Mouse (Mus musculus): ENCODE measurements at regions not wholly inside any gene's neighbourhood (a gene's known extent, or its start where the extent isn't known, plus 50 kb on each side); places are given as distances from the start of the nearest gene placed in this dataset.

DNA sequence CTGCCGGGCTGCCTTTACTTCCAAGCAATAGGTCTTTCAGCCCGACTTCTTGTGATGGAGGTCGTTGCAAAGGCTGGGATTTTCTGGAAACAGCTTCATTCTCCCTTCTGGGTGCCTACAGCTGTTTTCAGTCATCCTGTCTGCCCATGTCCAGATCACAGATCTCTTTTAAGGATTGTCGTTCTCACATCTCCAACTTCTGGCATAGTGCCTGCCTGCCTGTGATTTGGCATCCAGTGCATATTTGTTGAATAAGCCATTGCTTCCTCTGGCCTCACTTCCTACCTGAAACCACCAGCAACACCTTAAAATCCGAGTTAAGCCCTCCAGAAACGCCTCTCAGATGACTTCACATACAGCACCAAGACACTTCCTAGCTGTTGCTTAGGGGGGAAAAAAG is 88.4 kb upstream of the Bnip2 start:
- Histone ChIP-seq H3K9ac (no peak overlapping the region), H3K27ac (no peak overlapping the region), H3K9me3 (no peaks in the 10 kb centered on the region), H3K4me1 (peaks cover 14% of the 10 kb centered on the region), H3K4me2 (replicated peaks) (no peak overlapping the region), H3K27me3 (replicated peaks) (peaks cover 4% of the 10 kb centered on the region; the same call in 1 of the 2 replicates), H3K4me3 (no peak overlapping the region), H3K36me3 (no peaks in the 10 kb centered on the region)
- WGBS = 76% methylated on average over 6 of the region's 6 CpGs
- no peak for ATAC-seq (ENCODE audit: low FRiP score, low read depth)

DNA sequence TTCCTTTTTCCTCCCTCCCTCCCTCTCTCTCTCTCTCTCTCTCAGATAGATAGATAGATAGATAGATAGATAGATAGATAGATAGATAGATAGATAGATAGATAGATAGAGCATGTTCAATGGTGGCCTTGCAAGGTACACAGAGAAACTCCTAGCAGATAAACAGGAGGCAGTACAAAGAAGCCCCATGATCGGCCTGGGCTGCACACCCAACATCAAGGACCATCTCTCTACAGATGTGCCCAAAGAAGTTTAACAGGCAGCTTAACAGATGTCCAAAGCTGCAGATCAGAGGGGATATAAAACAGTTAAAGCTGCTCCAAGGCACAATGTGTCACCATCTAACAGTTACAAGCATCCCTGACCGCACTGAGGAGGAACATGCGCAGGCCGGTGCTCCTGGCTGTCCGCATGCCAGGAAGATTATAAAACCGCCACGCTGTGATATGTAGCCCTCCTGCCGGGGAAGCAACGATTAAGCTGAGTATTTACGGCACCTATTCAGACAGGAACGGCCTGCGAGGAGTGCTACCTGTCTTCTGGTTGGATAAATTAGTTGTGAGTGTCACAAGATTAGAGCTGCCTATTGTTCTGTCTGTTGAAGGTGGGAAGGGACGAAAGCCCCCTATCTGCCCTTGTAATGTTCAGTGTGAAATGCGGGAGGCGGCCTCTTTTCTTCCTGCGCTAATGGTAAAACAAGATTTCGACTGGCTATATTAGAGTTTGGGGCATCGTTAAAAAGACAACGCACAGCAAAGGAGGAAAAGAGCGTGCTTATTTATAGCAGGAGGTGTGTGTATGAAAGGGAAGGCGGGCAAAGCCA is 81.9 kb upstream of the Bnip2 start:
- Histone ChIP-seq H3K4me3 (0 out of 2 replicates have a peak overlapping the region, but pooled peaks have one; percentile 7), H3K4me2 (replicated peaks) (peak overlapping the region; percentile 49), H3K9me3 (no peaks in the 10 kb centered on the region), H3K36me3 (no peaks in the 10 kb centered on the region), H3K27me3 (replicated peaks) (0 out of 2 replicates have a peak, but pooled peaks cover 3% of the 10 kb centered on the region), H3K4me1 (peaks cover 11% of the 10 kb centered on the region), H3K9ac (no peak overlapping the region), H3K27ac (no peak overlapping the region)
- 0 out of 2 replicates have a peak, but pooled peaks have one; percentile 37 for ATAC-seq (ENCODE audit: low FRiP score, low read depth)
- 5% methylated on average over 21 of the region's 21 CpGs for WGBS

DNA sequence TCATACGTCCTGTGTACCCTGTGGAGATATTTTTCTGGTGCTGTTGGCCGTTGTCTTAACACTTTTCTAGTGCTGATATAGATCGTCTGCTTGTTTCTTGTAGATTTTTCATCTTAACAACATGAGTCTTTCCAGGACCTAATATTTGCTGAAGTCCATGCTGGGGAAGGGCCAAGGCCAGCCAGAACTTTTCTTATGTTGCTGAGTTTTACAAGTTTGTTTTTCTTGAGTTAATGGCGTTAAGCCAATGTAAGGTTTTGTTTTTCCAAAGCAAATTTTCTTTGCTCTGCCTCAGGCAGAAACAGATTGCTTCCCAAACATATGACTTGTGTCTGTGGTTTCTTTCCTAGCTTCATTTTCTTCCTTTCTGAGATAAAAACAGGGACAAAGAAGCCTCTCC is 78.6 kb upstream of the Bnip2 start:
- no peak overlapping the region for H3K27ac ChIP-seq
- H3K4me1 ChIP-seq = peaks cover 11% of the 10 kb centered on the region
- no peaks in the 10 kb centered on the region for H3K9me3 ChIP-seq
- 86% methylated on average over 4 of the region's 4 CpGs for WGBS
- H3K27me3 ChIP-seq (replicated peaks) = 0 out of 2 replicates have a peak, but pooled peaks cover 3% of the 10 kb centered on the region
- no peak for ATAC-seq (ENCODE audit: low FRiP score, low read depth)
- H3K4me2 ChIP-seq (replicated peaks) = no peak overlapping the region
- no peak overlapping the region for H3K9ac ChIP-seq
- no peaks in the 10 kb centered on the region for H3K36me3 ChIP-seq
- no peak overlapping the region for H3K4me3 ChIP-seq

DNA sequence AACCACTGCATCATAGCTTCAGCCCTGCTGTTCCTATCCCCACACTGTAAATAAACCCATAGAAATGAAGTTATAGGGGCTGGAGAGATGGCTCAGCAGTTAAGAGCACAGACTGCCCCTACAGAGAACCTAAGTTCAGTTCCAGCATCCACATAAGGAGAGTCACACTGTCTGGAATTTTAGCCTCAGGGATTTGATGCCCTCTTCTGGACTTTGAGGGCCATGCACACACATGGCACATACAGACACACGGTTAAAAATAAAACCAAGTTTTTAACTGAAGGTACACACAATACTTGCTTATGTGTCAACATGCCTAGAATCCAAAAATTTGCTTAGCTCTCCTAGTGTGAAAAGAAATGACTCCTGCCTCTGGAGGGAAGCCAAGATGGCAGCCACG is 61.1 kb upstream of the Bnip2 start:
- WGBS = 76% methylated on average over 2 of the region's 2 CpGs
- ATAC-seq (ENCODE audit: low FRiP score, low read depth) = no peak
- H3K4me1 ChIP-seq = no peaks in the 10 kb centered on the region
- H3K27ac ChIP-seq = no peak overlapping the region
- H3K9me3 ChIP-seq = no peaks in the 10 kb centered on the region
- no peaks in the 10 kb centered on the region for H3K27me3 ChIP-seq (replicated peaks)
- H3K4me3 ChIP-seq = no peak overlapping the region
- H3K4me2 ChIP-seq (replicated peaks) = no peak overlapping the region
- no peaks in the 10 kb centered on the region for H3K36me3 ChIP-seq
- H3K9ac ChIP-seq = no peak overlapping the region

DNA sequence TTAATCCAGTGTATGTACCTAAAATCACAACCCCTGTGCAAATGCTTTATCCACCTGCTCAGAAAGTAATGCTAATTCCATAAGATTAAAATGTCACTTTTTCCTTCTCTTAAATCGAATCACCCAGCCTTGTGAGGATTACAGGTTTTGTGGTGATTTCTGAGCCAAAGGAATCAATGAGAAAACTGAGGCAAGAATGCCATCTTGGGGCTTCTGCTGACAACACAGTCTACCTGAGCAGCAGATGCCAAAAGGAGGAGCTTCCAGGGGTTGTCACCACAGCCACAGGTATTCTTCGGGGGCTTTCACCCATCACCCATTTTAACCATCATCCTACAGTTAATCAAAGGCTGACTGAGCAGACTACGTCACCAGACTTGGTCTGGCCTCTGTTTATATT is 51.4 kb upstream of the Bnip2 start:
- Histone ChIP-seq H3K36me3 (no peaks in the 10 kb centered on the region), H3K4me3 (no peak overlapping the region), H3K27ac (no peak overlapping the region), H3K4me1 (no peaks in the 10 kb centered on the region), H3K4me2 (replicated peaks) (no peak overlapping the region), H3K27me3 (replicated peaks) (no peaks in the 10 kb centered on the region), H3K9me3 (no peaks in the 10 kb centered on the region), H3K9ac (no peak overlapping the region)
- WGBS = 85% methylated on average over 3 of the region's 3 CpGs
- no peak for ATAC-seq (ENCODE audit: low FRiP score, low read depth)
